Mouse (Mus musculus) MEL (cell line): ENCODE measurements at regions not wholly inside any gene's neighbourhood (a gene's known extent, or its start where the extent isn't known, plus 50 kb on each side); places are given as distances from the start of the nearest gene placed in this dataset.

ENCODE experiments used
- DNase-seq: peaks from one replicate; pipeline ENCODE4 v3.0.0; 2011; ENCODE audit warnings: low read depth, low spot score
- H3K27ac ChIP-seq: 2 replicates; pipeline ENCODE4 v1.5.1; 2012; ENCODE audit warnings: low read depth, mild to moderate bottlenecking, control low read depth, low read length, moderate library complexity; ENCODE audit not compliant: control insufficient read depth
- H3K27me3 ChIP-seq, 2 experiments: fragments of 150-350 bp in 1 of 2; sonication (generic) in 1 of 2; 2 replicates each; pipeline ENCODE4 v1.6.1; 2012; ENCODE audit warnings: low read length in 2 of 2, mild to moderate bottlenecking in 2 of 2, improper control_type of control experiment in 1 of 2, moderate library complexity in 1 of 2; ENCODE audit not compliant: insufficient read depth in 2 of 2, control insufficient read depth in 1 of 2
- H3K36me3 ChIP-seq, 2 experiments: 2 replicates each; pipeline ENCODE4 v1.6.1; 2012 to 2014; ENCODE audit warnings: low read length in 2 of 2, improper control_type of control experiment in 1 of 2, inconsistent platforms in 1 of 2, mild to moderate bottlenecking in 1 of 2; ENCODE audit not compliant: insufficient read depth in 2 of 2, control insufficient read depth in 1 of 2
- H3K4me1 ChIP-seq, 2 experiments: fragments of 150-350 bp in 1 of 2; sonication (generic) in 1 of 2; 2 replicates each; pipeline ENCODE4 v1.6.1; 2012; ENCODE audit warnings: low read length in 2 of 2, improper control_type of control experiment in 1 of 2, mild to moderate bottlenecking in 1 of 2; ENCODE audit not compliant: insufficient read depth in 2 of 2, control insufficient read depth in 1 of 2
- H3K4me3 ChIP-seq, 2 experiments: fragments of 150-350 bp in 1 of 2; sonication (generic) in 1 of 2; 2 replicates each; pipeline ENCODE4 v1.5.1; 2012; ENCODE audit warnings: low read depth in 2 of 2, low read length in 2 of 2, mild to moderate bottlenecking in 2 of 2, moderate library complexity in 2 of 2, control low read depth in 1 of 2, improper control_type of control experiment in 1 of 2; ENCODE audit not compliant: control insufficient read depth in 1 of 2, insufficient read depth in 1 of 2
- H3K79me2 ChIP-seq: 2 replicates; pipeline ENCODE4 v1.6.1; 2012; ENCODE audit warnings: mild to moderate bottlenecking, low read length, moderate library complexity; ENCODE audit not compliant: control insufficient read depth, poor library complexity, insufficient read depth
- H3K9ac ChIP-seq: 2 replicates; pipeline ENCODE4 v1.6.1; 2012; ENCODE audit warnings: low read depth, mild to moderate bottlenecking, control low read depth, low read length, moderate library complexity; ENCODE audit not compliant: control insufficient read depth, poor library complexity, severe bottlenecking
- H3K9me3 ChIP-seq: fragments of 150-350 bp; sonication (generic); replicated peaks from 2 replicates; pipeline ENCODE4 v1.6.1; 2012; ENCODE audit warnings: mild to moderate bottlenecking, low read length, improper control_type of control experiment, moderate library complexity; ENCODE audit not compliant: insufficient read depth
- E2F4 ChIP-seq: IDR thresholded peaks from 2 replicates; pipeline ENCODE4 v1.6.1; 2011; ENCODE audit warnings: low read depth, low read length, improper control_type of control experiment, borderline replicate concordance
- ELF1 ChIP-seq: IDR thresholded peaks from 2 replicates; pipeline ENCODE4 v1.6.1; 2014; ENCODE audit warnings: low read depth, mild to moderate bottlenecking, inconsistent platforms, low read length, improper control_type of control experiment, moderate library complexity
- EP300 ChIP-seq, 2 experiments: IDR thresholded peaks; 2 replicates each; pipeline ENCODE4 v1.6.1; 2011; ENCODE audit warnings: improper control_type of control experiment in 2 of 2, low read length in 2 of 2, low read depth in 1 of 2, mild to moderate bottlenecking in 1 of 2
- ETS1 ChIP-seq: IDR thresholded peaks from 2 replicates; pipeline ENCODE4 v1.6.1; 2012; ENCODE audit warnings: low read depth, mild to moderate bottlenecking, inconsistent platforms, low read length, improper control_type of control experiment, moderate library complexity
- HCFC1 ChIP-seq: IDR thresholded peaks from 2 replicates; pipeline ENCODE4 v1.6.1; 2012; ENCODE audit warnings: low read depth, mild to moderate bottlenecking, inconsistent platforms, low read length, improper control_type of control experiment, moderate library complexity
- KAT2A ChIP-seq: conservative IDR thresholded peaks from 2 replicates; pipeline ENCODE4 v1.6.1; 2012; ENCODE audit warnings: low read depth, low read length, improper control_type of control experiment, inconsistent platforms
- MAFK ChIP-seq: IDR thresholded peaks from 2 replicates; pipeline ENCODE4 v1.6.1; 2011; ENCODE audit warnings: low read depth, mild to moderate bottlenecking, low read length, improper control_type of control experiment, borderline replicate concordance
- MAX ChIP-seq: IDR thresholded peaks from 2 replicates; pipeline ENCODE4 v1.6.1; 2011; ENCODE audit warnings: low read length, improper control_type of control experiment
- MEF2A ChIP-seq: IDR thresholded peaks from 2 replicates; pipeline ENCODE4 v1.6.1; 2014; ENCODE audit warnings: low read depth, mild to moderate bottlenecking, inconsistent platforms, low read length, improper control_type of control experiment; ENCODE audit not compliant: poor library complexity, insufficient replicate concordance, severe bottlenecking; ENCODE audit errors: extremely low read depth
- MXI1 ChIP-seq: IDR thresholded peaks from 2 replicates; pipeline ENCODE4 v1.6.1; 2011; ENCODE audit warnings: mild to moderate bottlenecking, low read depth, low read length, improper control_type of control experiment
- MYB ChIP-seq: IDR thresholded peaks from 2 replicates; pipeline ENCODE4 v1.6.1; 2011; ENCODE audit warnings: mild to moderate bottlenecking, low read depth, low read length, improper control_type of control experiment
- MYC ChIP-seq: IDR thresholded peaks from 2 replicates; pipeline ENCODE4 v1.6.1; 2011; ENCODE audit warnings: low read depth, mild to moderate bottlenecking, low read length, improper control_type of control experiment, moderate library complexity
- NRF1 ChIP-seq: IDR thresholded peaks from 2 replicates; pipeline ENCODE4 v1.6.1; 2014; ENCODE audit warnings: low read depth, mild to moderate bottlenecking, inconsistent platforms, low read length, improper control_type of control experiment, moderate library complexity; ENCODE audit not compliant: poor library complexity, insufficient read depth, severe bottlenecking
- RCOR1 ChIP-seq: IDR thresholded peaks from 2 replicates; pipeline ENCODE4 v1.6.1; 2012; ENCODE audit warnings: low read depth, mild to moderate bottlenecking, inconsistent platforms, low read length, improper control_type of control experiment
- SIN3A ChIP-seq: IDR thresholded peaks from 2 replicates; pipeline ENCODE4 v1.6.1; 2012; ENCODE audit warnings: low read length, improper control_type of control experiment, inconsistent platforms
- TAL1 ChIP-seq: IDR thresholded peaks from 2 replicates; pipeline ENCODE4 v1.6.1; 2012; ENCODE audit warnings: mild to moderate bottlenecking, inconsistent platforms, low read length, moderate library complexity, mixed read lengths
- TBP ChIP-seq: IDR thresholded peaks from 2 replicates; pipeline ENCODE4 v1.8.0; 2011; ENCODE audit warnings: low read depth, low read length, improper control_type of control experiment
- USF1 ChIP-seq: IDR thresholded peaks from 2 replicates; pipeline ENCODE4 v1.6.1; 2014; ENCODE audit warnings: low read depth, mild to moderate bottlenecking, inconsistent platforms, low read length, improper control_type of control experiment, moderate library complexity
- ZKSCAN1 ChIP-seq: IDR thresholded peaks from 2 replicates; pipeline ENCODE4 v1.6.1; 2012; ENCODE audit warnings: low read depth, mild to moderate bottlenecking, inconsistent platforms, low read length, improper control_type of control experiment, moderate library complexity
- ZMIZ1 ChIP-seq: IDR thresholded peaks from 2 replicates; pipeline ENCODE4 v1.6.1; 2012; ENCODE audit warnings: low read depth, mild to moderate bottlenecking, inconsistent platforms, low read length, improper control_type of control experiment, moderate library complexity
- ZNF384 ChIP-seq: IDR thresholded peaks from 2 replicates; pipeline ENCODE4 v1.6.1; 2012; ENCODE audit warnings: low read depth, mild to moderate bottlenecking, inconsistent platforms, low read length, improper control_type of control experiment

GRCm38 (mm10) chr2:180390216-180390996 is 55.9 kb upstream of the Gata5 start (continued):
- TF ChIP-seq MAFK, result no peak
- no peak for TF ChIP-seq MYC
- no peak for TF ChIP-seq TBP

DNA sequence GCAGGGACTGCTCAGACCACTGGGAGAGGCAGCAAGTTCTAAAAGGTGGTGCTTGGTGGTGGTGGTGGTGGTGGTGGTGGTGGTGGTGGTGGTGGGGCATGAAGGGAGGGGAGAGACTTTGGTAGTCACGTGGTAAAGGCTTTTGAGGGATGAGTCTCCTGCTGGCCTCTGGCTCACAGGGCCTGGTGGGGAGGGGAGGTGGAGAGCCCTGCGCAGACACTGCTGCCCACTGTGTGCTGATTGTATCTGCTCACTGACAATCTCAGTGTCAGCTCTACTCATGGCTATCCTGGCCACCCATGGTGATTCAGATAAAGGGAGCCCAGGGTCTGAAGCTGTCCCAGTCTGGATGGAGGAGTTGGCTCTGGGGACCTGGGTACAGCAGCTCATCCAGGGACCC is 55.0 kb upstream of the Gata5 start:
- H3K27me3 ChIP-seq, result peaks cover 0 to 3% of the 10 kb centered on the region in 2 experiments; a peak in 2 of 4 replicates
- no peak overlapping the region for H3K9ac ChIP-seq
- H3K4me3 ChIP-seq, result no peak overlapping the region
- TF ChIP-seq RCOR1, result no peak
- no peak for TF ChIP-seq MEF2A
- TF ChIP-seq SIN3A, result no peak
- no peak for TF ChIP-seq ZNF384
- TF ChIP-seq HCFC1, result no peak
- TF ChIP-seq ZMIZ1, result no peak
- no peak for TF ChIP-seq EP300 (IDR thresholded peaks at IDR 0.05; ENCODE audit: low read depth in 1 of 2, low read length in 2 of 2)
- no peak for TF ChIP-seq MYB
- TF ChIP-seq E2F4, result no peak
- TF ChIP-seq KAT2A, result no peak
- no peak for TF ChIP-seq USF1
- no peak for TF ChIP-seq TAL1
- no peak for TF ChIP-seq MAX
- TF ChIP-seq ELF1, result no peak
- no peak for TF ChIP-seq NRF1
- TF ChIP-seq ETS1, result no peak
- no peak for TF ChIP-seq MXI1
- TF ChIP-seq ZKSCAN1, result no peak
- TF ChIP-seq, all 39 proteins: peak for 0
- no peaks in the 10 kb centered on the region for H3K4me1 ChIP-seq
- DNase-seq, result no peak
- H3K9me3 ChIP-seq, result no peaks in the 10 kb centered on the region
- H3K27ac ChIP-seq, result no peak overlapping the region
- no peaks in the 10 kb centered on the region for H3K79me2 ChIP-seq
- no peaks in the 10 kb centered on the region for H3K36me3 ChIP-seq
